Mouse (Mus musculus): ENCODE results near the gene Romo1.
"Not testable (repeated sequence)": the region's sequence is repeated elsewhere in the genome, so short reads cannot be mapped to it uniquely, and the experiment has no call there.

DNA sequence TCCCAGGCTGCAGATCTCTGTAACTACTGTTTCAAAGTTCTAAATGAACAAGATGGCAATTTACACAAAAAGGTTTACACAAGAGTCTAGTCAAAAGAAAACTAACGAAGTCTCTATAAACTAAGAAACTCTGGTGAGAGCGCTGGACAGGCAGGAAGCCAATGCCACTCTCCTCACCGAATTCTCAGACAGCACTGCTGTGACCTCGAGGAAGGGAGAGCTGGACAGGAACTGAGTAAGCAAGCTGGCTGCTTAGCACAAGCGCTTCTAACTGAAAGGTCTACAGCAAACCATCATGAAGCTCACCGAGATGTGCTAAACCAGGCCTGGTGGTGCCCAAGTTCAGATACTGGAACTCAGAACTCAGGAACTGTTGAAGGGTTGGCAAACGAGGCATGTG lies 45.4 kb downstream of the Romo1 start:
- TF ChIP-seq HCFC1 (IDR thresholded peaks at IDR 0.05; ENCODE audit: borderline replicate concordance, insufficient read depth, low read length); MAFK (IDR thresholded peaks at IDR 0.05; ENCODE audit: insufficient read depth, low read depth, low read length); ZC3H11A (IDR thresholded peaks at IDR 0.05; ENCODE audit: borderline replicate concordance, low read depth, low read length); ZNF384 (IDR thresholded peaks at IDR 0.05; ENCODE audit: low read depth, low read length); CHD2 (IDR thresholded peaks at IDR 0.05; ENCODE audit: low read depth, low read length): not testable (repeated sequence)

Data from ES-E14 (cell line).